Mouse (Mus musculus) C3H10T1/2 (cell line): ENCODE results near the gene Cd209d. TPM values are rescaled to one million over a fixed set of nuclear protein-coding genes. Genes with fewer than 3 reads are reported as not detected.

Experiments used
- polyA plus RNA-seq, 2 experiments: library from polyadenylated mRNA; unstranded; fragments of >200 nt; fragmentation: generic; extraction: Trizol; gene quantifications; one replicate each; pipeline ENCODE4 v1.2.1; 2012; ENCODE audit warnings: missing spikeins in 2 of 2

Cd209d gene
- polyA plus RNA-seq = not detected

GRCm38 (mm10) chr8:3878455-3878854, at the start of gene Cd209d:
Gene Cd209d, minus strand, starts transcription at chr8:3878555.

GRCm38 (mm10) chr8:3926744-3927143, 48.4 kb upstream of the Cd209d start, which contains the start of gene Cd209b:
Gene Cd209b, minus strand, starts transcription at chr8:3926844.

GRCm38 (mm10) chr8:3854209-3854608, 24.1 kb downstream of the Cd209d start, which contains the start of gene Cd209e:
Gene Cd209e, minus strand, starts transcription at chr8:3854309.

Other genes with a start within 250 kb of the Cd209d start
- 1 to 10 TPM; 1.6 TPM for gene Stxbp2, start 247.6 kb downstream of the Cd209d start, polyA plus RNA-seq
- gene Retn, start 222.8 kb downstream of the Cd209d start, polyA plus RNA-seq = not detected
- gene Mcemp1, start 212.8 kb downstream of the Cd209d start, polyA plus RNA-seq = not detected
- gene Fcor, start 206.2 kb downstream of the Cd209d start, polyA plus RNA-seq = 1 to 10 TPM; 1.4 to 5.9 TPM
- gene Trappc5, start 202.3 kb downstream of the Cd209d start, polyA plus RNA-seq = 10 to 100 TPM; 31.8 to 37.4 TPM
- under 1 TPM; 0.01 to 0.02 TPM for gene Fcer2a, start 184.4 kb downstream of the Cd209d start, polyA plus RNA-seq
- gene Clec4g, start 157.9 kb downstream of the Cd209d start, polyA plus RNA-seq = not detected
- not detected for gene Cd209a, start 129.6 kb downstream of the Cd209d start, polyA plus RNA-seq
- not detected for gene Cd209e, start 24.2 kb downstream of the Cd209d start, polyA plus RNA-seq
- not detected for gene Cd209b, start 48.3 kb upstream of the Cd209d start, polyA plus RNA-seq
- under 1 TPM; 0.02 to 0.05 TPM for gene Cd209c, start 76.2 kb upstream of the Cd209d start, polyA plus RNA-seq
- gene Cd209f, start 227.3 kb upstream of the Cd209d start, polyA plus RNA-seq = not detected